ENCODE assay signal across 12 mouse cellular contexts in the genomic region with DNA sequence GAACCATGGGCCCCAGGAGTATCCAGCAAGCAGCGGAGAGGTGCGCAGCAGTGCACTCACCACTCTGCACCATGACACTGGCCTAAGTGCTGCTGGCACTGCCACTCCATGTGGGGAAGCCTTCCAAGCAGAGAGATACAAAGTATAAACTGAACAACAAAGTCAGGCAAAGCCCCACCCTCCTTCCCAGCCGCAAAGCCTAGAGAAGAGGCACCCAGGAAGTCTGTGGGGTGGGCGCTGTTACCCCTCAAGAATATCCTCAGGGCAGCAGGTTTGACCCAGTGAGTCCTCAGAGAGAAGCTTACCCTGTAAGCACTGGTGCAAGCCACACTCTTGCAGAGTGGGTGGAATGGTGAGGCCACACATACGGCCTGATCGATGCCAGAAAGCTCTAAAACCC.
DNase-seq lines count a peak whose midpoint lies in the region; ATAC-seq and TF ChIP-seq lines count a peak whose summit lies in the region.
"Had no signal": no experiment of that assay in that cellular context is flagged by ENCODE, and none has a peak within 500 bp of the region (broad histone marks: within the 10 kb centered on the region; RNA-seq: fewer than 3 reads in every experiment).

No protein-coding gene starts in this region.

- no peak overlapping the region for H3K9ac ChIP-seq in heart, embryonic 12.5 days
- no peak overlapping the region for H3K9ac ChIP-seq in midbrain, embryonic 14.5 days (replicated peaks; ENCODE audit: low read length)
- H3K9ac ChIP-seq in liver, postnatal 0 days (replicated peaks), result no peak overlapping the region
- H3K9ac ChIP-seq: limb, embryonic 15.5 days; lung, embryonic 15.5 days had no signal

- no peak for DNase-seq in heart, postnatal 4 days
- DNase-seq in thymus, postnatal 14 days, result peak; percentile 52
- DNase-seq in thymus, postnatal 0 days (ENCODE audit: low spot score), result no peak
- DNase-seq in midbrain, embryonic 14.5 days, result no peak
- DNase-seq in liver, postnatal 0 days, result no peak
- DNase-seq in left cerebral cortex, adult 9 months (ENCODE audit: low spot score in 2 of 2), result no peak
- DNase-seq: layer of hippocampus, postnatal 36 days had no signal

- peaks cover 52% of the 10 kb centered on the region for H3K36me3 ChIP-seq in heart, embryonic 12.5 days
- H3K36me3 ChIP-seq in midbrain, embryonic 14.5 days (ENCODE audit: control insufficient read depth, insufficient read depth, low read length), result peaks cover 40% of the 10 kb centered on the region
- peaks cover 37% of the 10 kb centered on the region for H3K36me3 ChIP-seq in liver, postnatal 0 days (replicated peaks; ENCODE audit: insufficient read depth, low read length)

- H3K9me3 ChIP-seq in heart, embryonic 12.5 days (replicated peaks), result no peaks in the 10 kb centered on the region
- no peaks in the 10 kb centered on the region for H3K9me3 ChIP-seq in midbrain, embryonic 14.5 days (ENCODE audit: control insufficient read depth, low read length)
- no peaks in the 10 kb centered on the region for H3K9me3 ChIP-seq in liver, postnatal 0 days (ENCODE audit: low read length)
- H3K9me3 ChIP-seq: limb, embryonic 15.5 days; lung, embryonic 15.5 days had no signal

- 0 out of 2 replicates have a peak overlapping the region, but pooled peaks have one; percentile 23 for H3K4me2 ChIP-seq in heart, embryonic 12.5 days
- no peak overlapping the region for H3K4me2 ChIP-seq in midbrain, embryonic 14.5 days (ENCODE audit: low read length)
- no peak overlapping the region for H3K4me2 ChIP-seq in liver, postnatal 0 days (ENCODE audit: low read depth, low read length)
- H3K4me2 ChIP-seq: limb, embryonic 15.5 days; lung, embryonic 15.5 days had no signal

- no peak for TF ChIP-seq CTCF in liver, postnatal 0 days (IDR thresholded peaks at IDR 0.05; ENCODE audit: low read depth)

- ATAC-seq in heart, embryonic 12.5 days (ENCODE audit: insufficient number of reproducible peaks, low FRiP score), result no peak
- no peak for ATAC-seq in midbrain, embryonic 14.5 days (ENCODE audit: low FRiP score, low TSS enrichment)
- ATAC-seq in erythroid progenitor cell, adult 5-6 weeks (replicated peaks; ENCODE audit: low FRiP score, poor library complexity, severe bottlenecking), result no peak
- ATAC-seq in liver, postnatal 0 days, result no peak

- 94% methylated on average over 6 of the region's 6 CpGs for WGBS in heart, embryonic 12.5 days
- WGBS in midbrain, embryonic 14.5 days, result 98% methylated on average over 6 of the region's 6 CpGs
- 90% methylated on average over 6 of the region's 6 CpGs for WGBS in liver, postnatal 0 days (ENCODE audit: insufficient replicate concordance)

- peaks cover 49% of the 10 kb centered on the region for H3K4me1 ChIP-seq in heart, embryonic 12.5 days (replicated peaks)
- H3K4me1 ChIP-seq in midbrain, embryonic 14.5 days (ENCODE audit: control insufficient read depth, insufficient read depth, low read length), result peaks cover 13% of the 10 kb centered on the region; the same call in 1 of the 2 replicates
- no peaks in the 10 kb centered on the region for H3K4me1 ChIP-seq in liver, postnatal 0 days (ENCODE audit: insufficient read depth)
- H3K4me1 ChIP-seq: lung, embryonic 15.5 days had no signal

- H3K27me3 ChIP-seq in heart, embryonic 12.5 days (replicated peaks), result no peaks in the 10 kb centered on the region
- H3K27me3 ChIP-seq in midbrain, embryonic 14.5 days (ENCODE audit: control insufficient read depth, insufficient read depth, low read length), result no peaks in the 10 kb centered on the region
- no peaks in the 10 kb centered on the region for H3K27me3 ChIP-seq in liver, postnatal 0 days (ENCODE audit: insufficient read depth, low read length)
- H3K27me3 ChIP-seq: limb, embryonic 15.5 days; lung, embryonic 15.5 days had no signal

- no peak overlapping the region for H3K4me3 ChIP-seq in heart, embryonic 12.5 days
- H3K4me3 ChIP-seq in midbrain, embryonic 14.5 days (replicated peaks; ENCODE audit: low read depth, low read length), result no peak overlapping the region
- H3K4me3 ChIP-seq in liver, postnatal 0 days (ENCODE audit: low read depth, low read length), result no peak overlapping the region
- H3K4me3 ChIP-seq: limb, embryonic 15.5 days; lung, embryonic 15.5 days had no signal

- no peak for TF ChIP-seq EP300 in liver, postnatal 0 days (IDR thresholded peaks at IDR 0.05; ENCODE audit: low read depth)

- H3K27ac ChIP-seq in heart, embryonic 12.5 days (ENCODE audit: poor library complexity, severe bottlenecking), result 0 out of 2 replicates have a peak overlapping the region, but pooled peaks have one; percentile 50
- H3K27ac ChIP-seq in midbrain, embryonic 14.5 days (replicated peaks; ENCODE audit: low read depth, low read length), result peak overlapping the region; percentile 70
- H3K27ac ChIP-seq in liver, postnatal 0 days (ENCODE audit: low read depth), result no peak overlapping the region
- H3K27ac ChIP-seq: kidney, postnatal 0 days; limb, embryonic 15.5 days; lung, embryonic 15.5 days had no signal
